Mouse (Mus musculus) right cerebral cortex, postnatal 36 days (tissue): ENCODE measurements at regions not wholly inside any gene's neighbourhood (a gene's known extent, or its start where the extent isn't known, plus 50 kb on each side); places are given as distances from the start of the nearest gene placed in this dataset.

ENCODE experiments used
- DNase-seq, 2 experiments: peaks; one replicate each; pipeline ENCODE4 v3.0.0; 2022; ENCODE audit warnings: low spot score in 2 of 2, mixed read lengths in 1 of 2

DNA sequence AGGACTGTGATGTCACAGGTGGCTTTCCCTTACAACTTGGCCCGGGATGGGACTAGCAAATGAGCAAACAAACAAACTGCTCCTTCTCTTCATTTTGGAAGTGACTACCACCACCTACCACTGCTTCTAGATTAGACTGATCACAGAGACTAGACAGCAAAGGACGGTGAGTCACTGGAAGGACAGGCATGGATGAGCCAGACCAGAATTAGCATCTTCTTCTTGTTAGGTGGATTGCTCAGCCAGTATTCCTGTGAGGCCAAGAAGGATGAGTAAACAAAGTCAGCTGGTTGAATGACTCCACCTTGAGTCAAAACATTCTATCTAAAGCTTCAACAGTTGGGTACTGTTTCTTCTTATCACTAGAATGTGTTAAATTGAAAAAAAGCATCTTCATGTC is 385.1 kb upstream of the Mon1b start:
- DNase-seq = peak in 1 of 2 experiments; percentile 2

- peak; percentile 8 to 25 for DNase-seq
Observed at GRCm38 (mm10) chr8:113254076-113254475, 381.3 kb upstream of the Mon1b start.

DNA sequence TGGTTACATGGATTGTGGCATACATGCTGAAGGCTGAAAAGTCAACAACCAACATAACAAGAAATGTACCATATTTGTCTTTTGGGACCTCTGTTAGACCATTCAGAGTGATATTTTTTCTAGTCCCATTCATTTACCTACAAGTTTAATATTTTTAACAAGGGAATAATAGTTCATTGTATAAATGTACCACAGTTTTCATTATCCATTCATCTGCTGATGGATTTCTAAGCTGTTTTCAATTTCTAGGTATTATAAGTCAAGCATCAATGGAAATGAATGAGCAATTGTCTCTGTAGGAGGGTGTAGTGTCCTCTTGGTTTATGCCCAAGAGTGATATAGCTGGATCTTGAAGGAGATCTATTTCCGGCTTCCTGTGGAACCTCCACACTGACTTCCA is 375.9 kb upstream of the Mon1b start:
- DNase-seq = no peak

DNA sequence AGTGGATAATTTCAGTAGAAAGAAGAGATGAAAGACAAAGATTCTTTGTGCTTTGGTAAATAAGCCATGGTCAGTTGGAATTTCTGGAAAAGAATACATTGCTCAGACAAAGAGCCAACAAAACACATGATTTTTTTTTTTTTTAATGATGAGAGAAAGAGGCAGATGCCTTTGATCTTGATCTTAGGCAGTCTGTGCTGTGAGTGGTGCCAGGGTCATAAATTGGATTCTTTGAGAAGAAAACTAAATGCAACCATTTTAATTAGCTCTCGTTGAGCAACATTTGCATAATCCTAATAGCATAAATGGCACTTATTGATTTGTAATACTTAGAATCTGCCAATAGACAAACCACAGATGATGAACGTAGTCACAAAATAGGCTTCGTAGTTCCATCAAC is 372.1 kb upstream of the Mon1b start:
- no peak for DNase-seq

GRCm38 (mm10) chr8:113271262-113271661 is 364.1 kb upstream of the Mon1b start:
- no peak for DNase-seq

- DNase-seq = no peak
Observed at GRCm38 (mm10) chr8:113300273-113300843, 335.0 kb upstream of the Mon1b start.

GRCm38 (mm10) chr8:113303426-113303825 is 332.0 kb upstream of the Mon1b start:
- no peak for DNase-seq

GRCm38 (mm10) chr8:113317169-113317568 is 318.2 kb upstream of the Mon1b start:
- no peak for DNase-seq

- DNase-seq = no peak
Observed at GRCm38 (mm10) chr8:113331576-113331975, 303.8 kb upstream of the Mon1b start.

DNA sequence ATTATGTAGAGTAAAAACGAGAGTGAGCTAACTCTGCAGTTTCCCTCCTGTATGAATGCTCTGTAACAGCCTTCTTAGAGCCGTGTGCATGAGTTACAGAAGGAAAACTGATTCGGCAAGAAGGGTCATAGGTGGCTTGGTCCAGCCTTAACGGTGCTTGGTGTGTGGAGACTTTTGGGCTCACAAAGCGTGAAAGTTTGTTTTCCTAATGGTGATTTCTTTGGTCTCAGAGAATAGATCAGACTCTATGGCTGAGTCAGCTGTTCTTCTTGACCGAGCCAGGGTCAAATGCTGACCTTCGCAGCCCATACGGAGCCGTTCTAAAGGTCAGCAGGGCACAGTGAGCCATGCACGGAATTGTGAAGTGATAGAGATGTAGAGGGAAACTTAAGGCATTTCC is 294.1 kb upstream of the Mon1b start:
- no peak for DNase-seq

GRCm38 (mm10) chr8:113361900-113362299 is 273.5 kb upstream of the Mon1b start:
- DNase-seq = no peak

DNA sequence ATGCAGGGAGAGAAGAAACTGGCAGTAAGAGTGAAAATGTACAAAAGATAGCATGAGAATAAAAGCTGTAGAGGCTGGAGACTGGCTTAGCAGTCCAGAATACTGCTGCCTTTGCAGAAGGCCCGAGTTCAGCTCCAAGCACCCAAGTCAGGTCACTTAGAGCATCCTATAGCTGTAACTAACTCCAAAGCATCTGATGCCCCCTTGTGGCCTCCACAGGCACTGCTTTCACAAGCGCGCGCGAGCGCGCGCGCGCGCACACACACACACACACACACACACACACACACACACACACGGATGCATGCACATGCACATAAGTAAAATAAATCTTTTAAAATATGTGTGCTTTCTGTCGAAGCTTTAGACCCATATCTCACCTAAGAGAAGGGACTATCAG is 271.2 kb upstream of the Mon1b start:
- DNase-seq = no peak

- DNase-seq = no peak
Observed at GRCm38 (mm10) chr8:113383517-113383916, 251.9 kb upstream of the Mon1b start.

DNA sequence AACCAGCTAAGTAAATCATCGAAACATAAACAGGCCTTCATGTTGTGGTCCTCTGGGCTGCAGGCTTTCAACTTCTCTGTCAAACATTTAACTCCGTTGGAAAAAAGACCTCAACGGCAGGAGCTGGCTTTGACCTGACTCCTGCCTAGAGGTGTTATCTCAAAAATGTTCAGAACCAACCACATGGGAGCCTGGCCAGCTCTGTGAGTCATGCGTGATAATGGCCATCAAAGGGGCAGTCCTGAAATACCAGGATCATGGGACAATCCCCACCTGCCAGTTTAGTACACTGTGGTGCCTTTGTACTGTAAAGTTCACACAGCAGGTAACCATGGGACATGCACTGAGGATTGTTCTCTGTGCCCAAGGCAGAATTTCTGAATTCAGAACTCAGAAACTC is 251.4 kb upstream of the Mon1b start:
- no peak for DNase-seq

- no peak for DNase-seq
Observed at GRCm38 (mm10) chr8:113389504-113389903, 245.9 kb upstream of the Mon1b start.

DNA sequence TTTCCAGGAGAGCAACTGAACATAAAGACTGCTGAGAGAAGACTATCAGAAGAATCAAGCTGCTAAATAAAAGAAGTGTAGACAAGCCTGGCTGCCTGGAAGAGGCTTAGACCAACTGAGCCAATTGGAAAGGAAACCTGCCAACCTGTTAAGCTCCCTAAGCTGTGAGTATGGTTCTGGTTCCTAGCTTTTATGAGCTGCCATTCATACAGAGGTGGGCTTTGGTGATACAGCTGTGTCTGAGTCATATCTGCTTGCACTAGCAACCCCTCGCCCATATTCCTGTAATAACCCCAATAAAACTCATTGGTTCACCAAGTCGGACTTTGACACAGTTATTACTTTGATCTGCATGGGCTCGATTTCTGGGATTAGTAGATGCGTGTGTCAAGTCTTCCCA is 245.3 kb upstream of the Mon1b start:
- no peak for DNase-seq

DNA sequence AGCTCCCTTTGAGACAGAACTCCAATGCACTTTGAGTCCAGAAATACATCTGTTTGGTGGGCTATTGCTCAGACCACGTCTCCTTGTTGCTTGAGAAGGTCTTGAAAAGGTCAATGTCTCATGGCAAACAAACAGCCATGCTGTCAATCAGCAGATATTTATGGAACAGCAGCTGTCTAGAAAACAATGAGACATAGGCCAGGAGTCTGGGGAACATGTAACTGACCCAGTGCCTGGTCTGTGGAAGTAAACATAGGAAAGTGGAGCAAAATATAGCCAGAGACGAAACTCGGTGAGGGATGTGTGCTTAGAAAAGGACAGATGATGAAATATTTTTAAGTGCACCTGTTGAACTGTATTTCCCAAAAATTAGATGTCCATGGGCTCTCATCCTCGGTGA is 241.1 kb upstream of the Mon1b start:
- DNase-seq = no peak

DNA sequence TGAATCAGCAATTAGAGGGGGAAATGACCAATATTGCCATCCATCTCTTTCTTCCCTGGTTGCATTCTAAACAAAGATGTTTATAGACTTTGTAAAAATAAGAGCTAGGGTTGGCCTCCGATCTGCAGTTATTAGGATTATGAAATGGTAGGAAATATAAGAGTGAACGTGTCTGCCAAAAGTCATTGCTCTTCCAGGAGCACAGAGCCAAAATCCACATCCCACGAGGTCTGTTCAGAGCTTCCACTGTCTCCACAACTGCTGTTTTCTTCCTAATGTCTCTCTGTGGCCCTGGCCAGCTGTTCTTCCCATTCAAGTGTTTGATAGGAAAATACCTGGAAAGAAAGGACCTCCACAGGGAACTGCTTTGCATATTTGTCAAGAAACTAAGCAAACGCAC is 230.2 kb upstream of the Mon1b start:
- no peak for DNase-seq

- no peak for DNase-seq
Observed at GRCm38 (mm10) chr8:113419352-113419751, 216.0 kb upstream of the Mon1b start.

GRCm38 (mm10) chr8:113422651-113423050 is 212.7 kb upstream of the Mon1b start:
- no peak for DNase-seq

- no peak for DNase-seq
Observed at GRCm38 (mm10) chr8:113439088-113439487, 196.3 kb upstream of the Mon1b start.

DNA sequence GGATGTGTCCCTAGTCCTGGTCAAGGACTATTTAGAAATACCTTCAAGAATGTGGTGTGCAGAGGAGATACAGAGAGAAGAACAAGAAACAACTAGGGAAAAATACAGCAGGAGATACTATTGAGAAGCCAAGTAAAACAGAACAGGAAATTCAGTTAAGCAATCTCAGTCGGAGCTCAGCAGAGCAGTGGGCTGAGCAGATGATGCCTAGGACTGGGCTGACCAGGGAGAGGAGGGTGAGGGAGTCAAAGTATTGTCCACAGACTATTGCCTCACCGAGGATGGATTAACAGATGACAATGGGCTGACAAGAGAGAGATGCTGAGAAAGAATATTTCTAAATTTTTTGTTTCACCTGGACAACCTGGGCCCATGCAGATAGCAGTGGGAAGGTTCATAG is 181.4 kb upstream of the Mon1b start:
- DNase-seq = no peak

GRCm38 (mm10) chr8:113464625-113465024 is 170.8 kb upstream of the Mon1b start:
- no peak for DNase-seq

GRCm38 (mm10) chr8:113465156-113465555 is 170.2 kb upstream of the Mon1b start:
- DNase-seq = no peak
